Mouse (Mus musculus) bone marrow macrophage, adult 2 months (primary cell): ENCODE results near the gene Arl4a. TPM values are rescaled to one million over a fixed set of nuclear protein-coding genes. Genes with fewer than 3 reads are reported as not detected.

Source experiments
- H3K27ac ChIP-seq: 2 replicates; pipeline ENCODE4 v1.5.1; 2012; ENCODE audit warnings: low read depth, low read length; ENCODE audit not compliant: insufficient read depth
- H3K4me1 ChIP-seq: 2 replicates; pipeline ENCODE4 v1.6.1; 2012; ENCODE audit warnings: low read length; ENCODE audit not compliant: control insufficient read depth, insufficient read depth
- H3K4me3 ChIP-seq: 2 replicates; pipeline ENCODE4 v1.5.1; 2012; ENCODE audit warnings: mild to moderate bottlenecking, low read length, moderate library complexity; ENCODE audit not compliant: insufficient read depth
- CTCF ChIP-seq: IDR thresholded peaks from 2 replicates; pipeline ENCODE4 v1.5.1; 2012; ENCODE audit warnings: low read depth, mild to moderate bottlenecking, low read length, moderate library complexity
- POLR2A ChIP-seq: IDR thresholded peaks from 2 replicates; pipeline ENCODE4 v1.6.1; 2012; ENCODE audit warnings: mild to moderate bottlenecking, low read depth, low read length, borderline replicate concordance
- polyA plus RNA-seq: library from polyadenylated mRNA; stranded (reverse); fragments of >200 nt; gene quantifications from 2 replicates; pipeline ENCODE4 v1.2.4, GENCODE M21; 2012; ENCODE audit not compliant: missing spikeins, insufficient read depth, insufficient read length

Arl4a gene
- polyA plus RNA-seq, 1 experiment = 10.5 TPM

- TF ChIP-seq POLR2A (no peak), CTCF (no peak)
- H3K27ac ChIP-seq = no peak overlapping the region
- H3K4me1 ChIP-seq = no peaks in the 10 kb centered on the region
- H3K4me3 ChIP-seq = no peak overlapping the region
Observed at GRCm38 (mm10) chr12:39990830-39991780, 46.7 kb downstream of the Arl4a start.

GRCm38 (mm10) chr12:39989136-39989535 lies 48.7 kb downstream of the Arl4a start:
- no peak overlapping the region for H3K27ac ChIP-seq
- no peak overlapping the region for H3K4me3 ChIP-seq
- no peaks in the 10 kb centered on the region for H3K4me1 ChIP-seq
- no peak for TF ChIP-seq CTCF
- no peak for TF ChIP-seq POLR2A

- Histone ChIP-seq H3K27ac (no peak overlapping the region), H3K4me3 (no peak overlapping the region), H3K4me1 (no peaks in the 10 kb centered on the region)
- TF ChIP-seq POLR2A (no peak), CTCF (no peak)
Observed at GRCm38 (mm10) chr12:39987177-39987576, 50.6 kb downstream of the Arl4a start.

- Histone ChIP-seq H3K4me3 (no peak overlapping the region), H3K27ac (no peak overlapping the region), H3K4me1 (no peaks in the 10 kb centered on the region)
- no peak for TF ChIP-seq CTCF
Observed at GRCm38 (mm10) chr12:39985639-39986038, 52.2 kb downstream of the Arl4a start.

- Histone ChIP-seq H3K27ac (no peak overlapping the region), H3K4me1 (no peaks in the 10 kb centered on the region), H3K4me3 (no peak overlapping the region)
- TF ChIP-seq POLR2A (no peak), CTCF (no peak)
Observed at GRCm38 (mm10) chr12:39979792-39980191, 58.0 kb downstream of the Arl4a start.

- Histone ChIP-seq H3K4me1 (no peaks in the 10 kb centered on the region), H3K4me3 (no peak overlapping the region), H3K27ac (no peak overlapping the region)
- no peak for TF ChIP-seq POLR2A
- no peak for TF ChIP-seq CTCF
Observed at GRCm38 (mm10) chr12:39979066-39979465, 58.8 kb downstream of the Arl4a start.

GRCm38 (mm10) chr12:39977996-39978590 lies 59.7 kb downstream of the Arl4a start:
- H3K4me1 ChIP-seq = no peaks in the 10 kb centered on the region
- TF ChIP-seq POLR2A (no peak), CTCF (no peak)
- H3K27ac ChIP-seq = no peak overlapping the region
- H3K4me3 ChIP-seq = no peak overlapping the region

- H3K4me3 ChIP-seq = no peak overlapping the region
- no peaks in the 10 kb centered on the region for H3K4me1 ChIP-seq
- H3K27ac ChIP-seq = no peak overlapping the region
- TF ChIP-seq CTCF (no peak), POLR2A (no peak)
Observed at GRCm38 (mm10) chr12:39976426-39976825, 61.4 kb downstream of the Arl4a start.

GRCm38 (mm10) chr12:39975829-39976340 lies 61.9 kb downstream of the Arl4a start:
- H3K4me3 ChIP-seq = no peak overlapping the region
- TF ChIP-seq POLR2A (no peak), CTCF (no peak)
- no peak overlapping the region for H3K27ac ChIP-seq
- no peaks in the 10 kb centered on the region for H3K4me1 ChIP-seq

- H3K4me3 ChIP-seq = no peak overlapping the region
- no peak overlapping the region for H3K27ac ChIP-seq
- TF ChIP-seq POLR2A (no peak), CTCF (no peak)
- no peaks in the 10 kb centered on the region for H3K4me1 ChIP-seq
Observed at GRCm38 (mm10) chr12:39974977-39975583, 62.7 kb downstream of the Arl4a start.
